Mouse (Mus musculus) adrenal gland, postnatal 14 days (tissue): Measurements from ENCODE around the gene Tlx2. TPM values are rescaled to one million over a fixed set of nuclear protein-coding genes. Genes with fewer than 3 reads are reported as not detected.
A peak's percentile ranks its signal among the peaks of the same experiment; 100 is the strongest.

Experiments
- DNase-seq: peaks from one replicate; pipeline ENCODE4 v3.0.0; 2021; ENCODE audit warnings: mixed read lengths
- total RNA-seq: library from RNA; stranded (reverse); gene quantifications from 2 replicates; pipeline ENCODE4 v1.2.3, GENCODE M21; 2021

The Tlx2 gene
- total RNA-seq, 1 experiment from 2014 or later: 9.4 TPM

GRCm38 (mm10) chr6:83092416-83093127 is 22.5 kb upstream of the Tlx2 start:
- DNase-seq: peak; percentile 67

GRCm38 (mm10) chr6:83087926-83088260 is 17.8 kb upstream of the Tlx2 start:
- no peak for DNase-seq

- DNase-seq: peak; percentile 76
Measured at GRCm38 (mm10) chr6:83087205-83087925, 17.3 kb upstream of the Tlx2 start.

- DNase-seq: peak; percentile 75
Measured at GRCm38 (mm10) chr6:83086121-83087035, 16.3 kb upstream of the Tlx2 start, which contains the start of gene Lbx2. Lbx2 (plus strand) TSS chr6:83086367.

- no peak for DNase-seq
Measured at GRCm38 (mm10) chr6:83084477-83084876, 14.4 kb upstream of the Tlx2 start.

GRCm38 (mm10) chr6:83083497-83083896 is 13.4 kb upstream of the Tlx2 start:
- DNase-seq: peak; percentile 56

GRCm38 (mm10) chr6:83080210-83080609 is 10.1 kb upstream of the Tlx2 start:
- no peak for DNase-seq

GRCm38 (mm10) chr6:83078324-83078858 is 8.3 kb upstream of the Tlx2 start:
- DNase-seq: peak; percentile 99

GRCm38 (mm10) chr6:83077630-83078323 is 7.7 kb upstream of the Tlx2 start, which contains the start of gene Pcgf1:
Pcgf1 (plus strand) TSS chr6:83077869.
- DNase-seq: peak; percentile 74

- no peak for DNase-seq
Measured at GRCm38 (mm10) chr6:83074979-83075378, 4.9 kb upstream of the Tlx2 start.

GRCm38 (mm10) chr6:83071220-83071619 is 1.1 kb upstream of the Tlx2 start:
- DNase-seq: peak; percentile 58

GRCm38 (mm10) chr6:83070311-83071219 is 472 bp upstream of the Tlx2 start:
- peak; percentile 56 for DNase-seq

GRCm38 (mm10) chr6:83069488-83070246 is 426 bp downstream of the Tlx2 start:
- no peak for DNase-seq

- no peak for DNase-seq
Measured at GRCm38 (mm10) chr6:83068706-83069487, 1.2 kb downstream of the Tlx2 start.

GRCm38 (mm10) chr6:83068221-83068620 is 1.9 kb downstream of the Tlx2 start:
- DNase-seq: no peak

- DNase-seq: no peak
Measured at GRCm38 (mm10) chr6:83066441-83066840, 3.7 kb downstream of the Tlx2 start.

GRCm38 (mm10) chr6:83065995-83066394 is 4.1 kb downstream of the Tlx2 start:
- DNase-seq: no peak

GRCm38 (mm10) chr6:83058725-83059124 is 11.4 kb downstream of the Tlx2 start:
- DNase-seq: no peak

- DNase-seq: no peak
Measured at GRCm38 (mm10) chr6:83057790-83058189, 12.3 kb downstream of the Tlx2 start, which contains the start of gene Dqx1. Dqx1 (plus strand) TSS chr6:83057844.
